Mouse (Mus musculus) forebrain, embryonic 16.5 days (tissue): Measurements from ENCODE around the gene Dst. TPM values are rescaled to one million over a fixed set of nuclear protein-coding genes. Genes with fewer than 3 reads are reported as not detected.
A peak's percentile ranks its signal among the peaks of the same experiment; 100 is the strongest.

ENCODE experiments used
- ATAC-seq: fragments of 200-750 bp; cut with Nextera tagmentation; 2 replicates; pipeline ENCODE4 v1.8.0; 2017; ENCODE audit warnings: mild to moderate bottlenecking, moderate library complexity
- H3K27ac ChIP-seq: fragments of 300-500 bp; sonication (generic); 2 replicates; pipeline ENCODE4 v1.5.1; 2014; ENCODE audit warnings: low read length, control low read depth
- H3K27me3 ChIP-seq: fragments of 300-500 bp; sonication (generic); replicated peaks from 2 replicates; pipeline ENCODE4 v1.6.1; 2014; ENCODE audit warnings: low read length; ENCODE audit not compliant: control insufficient read depth, insufficient read depth
- H3K36me3 ChIP-seq: fragments of 300-500 bp; sonication (generic); 2 replicates; pipeline ENCODE4 v1.6.1; 2014; ENCODE audit not compliant: control insufficient read depth, insufficient read depth
- H3K4me1 ChIP-seq: fragments of 300-500 bp; sonication (generic); replicated peaks from 2 replicates; pipeline ENCODE4 v1.6.1; 2014; ENCODE audit warnings: low read length; ENCODE audit not compliant: control insufficient read depth, insufficient read depth
- H3K4me2 ChIP-seq: fragments of 300-500 bp; sonication (generic); 2 replicates; pipeline ENCODE4 v1.6.1; 2014; ENCODE audit warnings: mild to moderate bottlenecking, low read length, control low read depth
- H3K4me3 ChIP-seq: fragments of 300-500 bp; sonication (generic); replicated peaks from 2 replicates; pipeline ENCODE4 v1.5.1; 2014; ENCODE audit warnings: mild to moderate bottlenecking, low read length, control low read depth
- H3K9ac ChIP-seq: fragments of 300-500 bp; sonication (generic); replicated peaks from 2 replicates; pipeline ENCODE4 v1.6.1; 2014; ENCODE audit warnings: low read depth, low read length, control low read depth
- H3K9me3 ChIP-seq: fragments of 300-500 bp; sonication (generic); 2 replicates; pipeline ENCODE4 v1.6.1; 2016; ENCODE audit warnings: low read length; ENCODE audit not compliant: control insufficient read depth
- WGBS: fragments of 180-500 bp; shearing (Covaris S2); extraction: QIAGEN DNeasy Blood & Tissue Kit; methylation state at CpG from one replicate; pipeline ENCODE4 v1.1.7; 2014; 5-methylcytosine and 5-hydroxymethylcytosine counted together
- polyA plus RNA-seq: library from polyadenylated mRNA; unstranded; fragments of >200 nt; fragmentation: Nextera tagmentation; extraction: Ambion mirVana; gene quantifications from 2 replicates; pipeline ENCODE4 v1.2.1, GENCODE M21; 2015

Gene Dst
- polyA plus RNA-seq, 1 experiment from 2014 or later: 41.2 TPM

GRCm38 (mm10) chr1:33939828-33940227 lies 31.8 kb downstream of the Dst start:
- Histone ChIP-seq H3K27me3 (no peaks in the 10 kb centered on the region), H3K36me3 (no peaks in the 10 kb centered on the region), H3K4me1 (peaks cover 3% of the 10 kb centered on the region; the same call in 1 of the 2 replicates), H3K4me3 (no peak overlapping the region), H3K9ac (no peak overlapping the region), H3K4me2 (no peak overlapping the region), H3K27ac (no peak overlapping the region), H3K9me3 (no peaks in the 10 kb centered on the region)
- no peak for ATAC-seq
- WGBS: 75% methylated on average over 5 of the region's 5 CpGs

GRCm38 (mm10) chr1:33940364-33940928 lies 32.4 kb downstream of the Dst start:
- WGBS: 74% methylated on average over 11 of the region's 11 CpGs

GRCm38 (mm10) chr1:33942638-33943037 lies 34.6 kb downstream of the Dst start:
- no peaks in the 10 kb centered on the region for H3K9me3 ChIP-seq
- no peak overlapping the region for H3K4me2 ChIP-seq
- 85% methylated on average over 8 of the region's 8 CpGs for WGBS
- H3K9ac ChIP-seq: no peak overlapping the region
- H3K4me3 ChIP-seq: no peak overlapping the region
- H3K27me3 ChIP-seq: no peaks in the 10 kb centered on the region
- peaks cover 3% of the 10 kb centered on the region for H3K4me1 ChIP-seq
- no peaks in the 10 kb centered on the region for H3K36me3 ChIP-seq
- ATAC-seq: no peak
- no peak overlapping the region for H3K27ac ChIP-seq

More at GRCm38 (mm10) chr1:33940364-33940928, 32.4 kb downstream of the Dst start:
- Histone ChIP-seq H3K9ac (no peak overlapping the region), H3K4me3 (no peak overlapping the region), H3K4me1 (peaks cover 6% of the 10 kb centered on the region), H3K9me3 (no peaks in the 10 kb centered on the region), H3K36me3 (no peaks in the 10 kb centered on the region), H3K4me2 (no peak overlapping the region), H3K27ac (peak overlapping the region; percentile 2; the same call in 1 of the 2 replicates), H3K27me3 (no peaks in the 10 kb centered on the region)
- ATAC-seq: no peak

GRCm38 (mm10) chr1:33943943-33944342 lies 35.9 kb downstream of the Dst start:
- no peak overlapping the region for H3K27ac ChIP-seq
- H3K9me3 ChIP-seq: no peaks in the 10 kb centered on the region
- WGBS: 86% methylated on average over 2 of the region's 2 CpGs
- H3K36me3 ChIP-seq: no peaks in the 10 kb centered on the region
- H3K4me2 ChIP-seq: no peak overlapping the region
- H3K27me3 ChIP-seq: no peaks in the 10 kb centered on the region
- H3K9ac ChIP-seq: no peak overlapping the region
- ATAC-seq: no peak
- H3K4me3 ChIP-seq: no peak overlapping the region
- peaks cover 6% of the 10 kb centered on the region for H3K4me1 ChIP-seq

- ATAC-seq: no peak
- Histone ChIP-seq H3K4me1 (peaks cover 6% of the 10 kb centered on the region), H3K27me3 (no peaks in the 10 kb centered on the region), H3K9ac (no peak overlapping the region), H3K27ac (peak overlapping the region; percentile 75), H3K4me2 (no peak overlapping the region), H3K36me3 (no peaks in the 10 kb centered on the region), H3K4me3 (no peak overlapping the region), H3K9me3 (no peaks in the 10 kb centered on the region)
- 73% methylated on average over 17 of the region's 17 CpGs for WGBS
Measured at GRCm38 (mm10) chr1:33944977-33945750, 37.1 kb downstream of the Dst start.

- H3K9ac ChIP-seq: no peak overlapping the region
- no peaks in the 10 kb centered on the region for H3K36me3 ChIP-seq
- peak overlapping the region; percentile 75 for H3K27ac ChIP-seq
- H3K4me3 ChIP-seq: no peak overlapping the region
- ATAC-seq: no peak
- H3K27me3 ChIP-seq: no peaks in the 10 kb centered on the region
- H3K4me2 ChIP-seq: no peak overlapping the region
- WGBS: 97% methylated on average over 6 of the region's 6 CpGs
- H3K9me3 ChIP-seq: no peaks in the 10 kb centered on the region
- H3K4me1 ChIP-seq: peaks cover 6% of the 10 kb centered on the region
Measured at GRCm38 (mm10) chr1:33945756-33946155, 37.7 kb downstream of the Dst start.

GRCm38 (mm10) chr1:33946601-33947395 lies 38.8 kb downstream of the Dst start:
- H3K36me3 ChIP-seq: no peaks in the 10 kb centered on the region
- no peak overlapping the region for H3K4me3 ChIP-seq
- WGBS: 60% methylated on average over 12 of the region's 12 CpGs
- no peaks in the 10 kb centered on the region for H3K27me3 ChIP-seq
- no peaks in the 10 kb centered on the region for H3K9me3 ChIP-seq
- H3K4me2 ChIP-seq: no peak overlapping the region
- peak; percentile 95 for ATAC-seq
- no peak overlapping the region for H3K9ac ChIP-seq
- H3K4me1 ChIP-seq: peaks cover 6% of the 10 kb centered on the region
- H3K27ac ChIP-seq: peak overlapping the region; percentile 75

- H3K36me3 ChIP-seq: no peaks in the 10 kb centered on the region
- H3K9ac ChIP-seq: no peak overlapping the region
- 91% methylated on average over 6 of the region's 6 CpGs for WGBS
- H3K4me2 ChIP-seq: no peak overlapping the region
- H3K4me3 ChIP-seq: no peak overlapping the region
- ATAC-seq: no peak
- no peaks in the 10 kb centered on the region for H3K9me3 ChIP-seq
- no peaks in the 10 kb centered on the region for H3K27me3 ChIP-seq
- H3K4me1 ChIP-seq: peaks cover 6% of the 10 kb centered on the region
- H3K27ac ChIP-seq: peak overlapping the region; percentile 75
Measured at GRCm38 (mm10) chr1:33947838-33948237, 39.8 kb downstream of the Dst start.

GRCm38 (mm10) chr1:33948511-33948910 lies 40.5 kb downstream of the Dst start:
- 62% methylated on average over 5 of the region's 5 CpGs for WGBS
- peak overlapping the region; percentile 75 for H3K27ac ChIP-seq

More at GRCm38 (mm10) chr1:33948511-33948910, 40.5 kb downstream of the Dst start:
- H3K27me3 ChIP-seq: no peaks in the 10 kb centered on the region
- H3K4me3 ChIP-seq: no peak overlapping the region
- peaks cover 6% of the 10 kb centered on the region for H3K4me1 ChIP-seq
- H3K9me3 ChIP-seq: no peaks in the 10 kb centered on the region
- H3K4me2 ChIP-seq: no peak overlapping the region
- no peak for ATAC-seq
- H3K36me3 ChIP-seq: no peaks in the 10 kb centered on the region
- H3K9ac ChIP-seq: no peak overlapping the region
